Mouse (Mus musculus): ENCODE results near the gene Gm19935. TPM values are rescaled to one million over a fixed set of nuclear protein-coding genes. Genes with fewer than 3 reads are reported as not detected.

Gm19935 gene
- polyA plus RNA-seq, 1 experiment from 2014 or later, result not detected

DNA sequence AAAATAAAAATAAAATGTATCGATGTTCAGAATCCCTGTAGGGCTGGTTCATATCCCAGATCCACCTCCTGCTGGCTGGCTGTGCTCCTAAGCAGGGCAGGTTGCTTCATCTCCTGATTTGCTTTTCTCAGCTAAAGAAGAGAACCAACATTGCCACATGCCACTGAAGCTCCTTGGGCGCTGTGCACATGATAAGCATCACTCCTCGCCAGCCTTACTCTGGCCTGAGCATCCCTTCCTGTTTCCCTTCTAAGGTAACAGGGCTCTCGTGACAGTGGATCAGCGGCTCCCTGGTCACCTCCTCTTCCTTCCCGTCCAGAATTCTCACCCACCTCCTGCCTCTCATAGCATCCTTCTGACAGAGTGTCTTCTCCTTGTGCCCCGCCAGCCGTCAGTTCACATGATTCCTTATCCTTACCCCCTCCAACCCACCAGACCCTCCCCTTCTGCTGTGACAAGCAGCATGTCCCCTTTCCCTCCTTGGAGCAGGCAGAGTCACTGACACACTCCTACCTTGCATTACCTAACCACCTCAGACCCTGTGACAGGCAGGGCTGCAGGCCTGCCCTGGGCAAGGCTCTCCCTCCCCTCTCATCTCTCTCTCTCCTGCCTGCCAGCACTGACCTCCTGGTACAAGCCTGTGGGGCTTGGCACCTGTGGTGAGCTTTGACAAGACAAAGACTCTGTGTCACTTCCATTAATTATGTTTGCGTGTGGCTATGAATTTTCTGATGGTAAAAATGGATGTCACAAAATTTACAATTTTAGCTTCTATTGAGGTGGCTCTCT, 27.2 kb upstream of the Gm19935 start:
- no peaks in the 10 kb centered on the region for H3K9me3 ChIP-seq
- H3K4me3 ChIP-seq, result no peak overlapping the region
- no peak overlapping the region for H3K4me2 ChIP-seq (replicated peaks)
- H3K27ac ChIP-seq, result no peak overlapping the region
- WGBS, result 79% methylated on average over 9 of the region's 9 CpGs
- H3K9ac ChIP-seq, result no peak overlapping the region
- no peaks in the 10 kb centered on the region for H3K36me3 ChIP-seq
- ATAC-seq (ENCODE audit: low FRiP score, low read depth), result no peak
- peaks cover 16% of the 10 kb centered on the region for H3K4me1 ChIP-seq
- no peaks in the 10 kb centered on the region for H3K27me3 ChIP-seq

DNA sequence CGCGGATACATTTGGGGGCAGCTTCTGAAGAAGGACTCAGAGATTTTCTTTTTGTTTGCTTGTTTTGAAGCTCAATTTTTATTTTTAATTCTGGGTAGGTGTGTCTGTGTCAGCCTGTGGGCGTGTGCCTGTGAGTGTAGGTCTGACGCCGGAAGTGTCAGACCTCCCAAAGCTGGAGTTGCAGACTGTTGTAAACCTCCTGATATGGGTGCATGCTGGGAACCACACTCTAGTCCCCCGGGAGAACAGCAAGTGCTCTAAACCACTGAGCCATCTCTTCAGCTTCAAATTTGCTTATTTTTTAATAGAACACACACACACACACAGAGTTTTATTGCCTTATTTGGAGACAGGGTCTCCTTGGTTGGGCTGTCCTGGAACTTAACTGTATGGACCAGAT, 25.9 kb upstream of the Gm19935 start:
- Histone ChIP-seq H3K27me3 (no peaks in the 10 kb centered on the region), H3K4me3 (no peak overlapping the region), H3K36me3 (no peaks in the 10 kb centered on the region), H3K4me1 (peaks cover 15% of the 10 kb centered on the region), H3K27ac (no peak overlapping the region), H3K4me2 (replicated peaks) (no peak overlapping the region), H3K9ac (no peak overlapping the region), H3K9me3 (no peaks in the 10 kb centered on the region)
- ATAC-seq (ENCODE audit: low FRiP score, low read depth), result no peak
- WGBS, result 75% methylated on average over 6 of the region's 6 CpGs

DNA sequence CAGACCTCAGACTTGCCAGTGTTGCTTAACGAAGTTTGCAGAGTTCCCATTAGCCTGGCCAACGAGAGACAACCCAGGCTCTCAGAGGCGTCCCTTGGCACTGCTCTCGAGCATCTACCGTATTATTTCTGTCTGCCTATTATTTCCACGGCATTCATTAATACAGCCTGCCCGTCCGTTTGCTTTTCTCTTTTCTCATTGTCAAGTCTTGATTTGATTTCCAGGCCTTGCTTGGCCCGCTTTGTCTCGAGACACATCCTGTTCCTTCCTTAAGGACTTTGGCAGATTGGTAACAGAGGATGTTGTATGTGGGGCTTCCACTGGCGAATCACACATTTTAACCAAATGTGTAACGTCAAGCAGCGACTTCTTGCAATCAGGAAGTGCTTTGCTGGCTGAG, 24.1 kb upstream of the Gm19935 start:
- Histone ChIP-seq H3K4me1 (peaks cover 15% of the 10 kb centered on the region), H3K36me3 (no peaks in the 10 kb centered on the region), H3K9me3 (no peaks in the 10 kb centered on the region), H3K4me2 (replicated peaks) (no peak overlapping the region), H3K27ac (no peak overlapping the region), H3K27me3 (no peaks in the 10 kb centered on the region), H3K9ac (no peak overlapping the region), H3K4me3 (no peak overlapping the region)
- 62% methylated on average over 13 of the region's 13 CpGs for WGBS
- ATAC-seq (ENCODE audit: low FRiP score, low read depth), result no peak

GRCm38 (mm10) chr8:90839725-90840714, 22.8 kb upstream of the Gm19935 start:
- Histone ChIP-seq H3K27me3 (no peaks in the 10 kb centered on the region), H3K36me3 (no peaks in the 10 kb centered on the region), H3K4me1 (peaks cover 15% of the 10 kb centered on the region), H3K9me3 (no peaks in the 10 kb centered on the region), H3K4me2 (replicated peaks) (no peak overlapping the region), H3K4me3 (no peak overlapping the region), H3K27ac (no peak overlapping the region), H3K9ac (no peak overlapping the region)
- 68% methylated on average over 11 of the region's 11 CpGs for WGBS
- no peak for ATAC-seq (ENCODE audit: low FRiP score, low read depth)

- no peaks in the 10 kb centered on the region for H3K27me3 ChIP-seq
- peaks cover 17% of the 10 kb centered on the region for H3K4me1 ChIP-seq
- no peaks in the 10 kb centered on the region for H3K36me3 ChIP-seq
- H3K4me2 ChIP-seq (replicated peaks), result no peak overlapping the region
- no peak overlapping the region for H3K27ac ChIP-seq
- no peak for ATAC-seq (ENCODE audit: low FRiP score, low read depth)
- no peaks in the 10 kb centered on the region for H3K9me3 ChIP-seq
- 89% methylated on average over 6 of the region's 6 CpGs for WGBS
- no peak overlapping the region for H3K9ac ChIP-seq
- no peak overlapping the region for H3K4me3 ChIP-seq
Observed at GRCm38 (mm10) chr8:90837440-90837839, 20.2 kb upstream of the Gm19935 start.

- H3K4me3 ChIP-seq, result no peak overlapping the region
- WGBS, result 58% methylated on average over 3 of the region's 3 CpGs
Observed at GRCm38 (mm10) chr8:90834321-90834672, 17.1 kb upstream of the Gm19935 start.

GRCm38 (mm10) chr8:90833628-90834320, 16.6 kb upstream of the Gm19935 start:
- Histone ChIP-seq H3K36me3 (no peaks in the 10 kb centered on the region), H3K4me1 (peaks cover 35% of the 10 kb centered on the region), H3K4me2 (replicated peaks) (no peak overlapping the region), H3K27me3 (no peaks in the 10 kb centered on the region), H3K4me3 (no peak overlapping the region), H3K27ac (no peak overlapping the region), H3K9me3 (no peaks in the 10 kb centered on the region), H3K9ac (no peak overlapping the region)
- 60% methylated on average over 6 of the region's 6 CpGs for WGBS
- no peak for ATAC-seq (ENCODE audit: low FRiP score, low read depth)

More at GRCm38 (mm10) chr8:90834321-90834672, 17.1 kb upstream of the Gm19935 start:
- no peak overlapping the region for H3K4me2 ChIP-seq (replicated peaks)
- no peak overlapping the region for H3K9ac ChIP-seq
- H3K4me1 ChIP-seq, result peaks cover 31% of the 10 kb centered on the region
- H3K9me3 ChIP-seq, result no peaks in the 10 kb centered on the region
- H3K36me3 ChIP-seq, result no peaks in the 10 kb centered on the region
- H3K27ac ChIP-seq, result no peak overlapping the region
- no peak for ATAC-seq (ENCODE audit: low FRiP score, low read depth)
- H3K27me3 ChIP-seq, result no peaks in the 10 kb centered on the region

DNA sequence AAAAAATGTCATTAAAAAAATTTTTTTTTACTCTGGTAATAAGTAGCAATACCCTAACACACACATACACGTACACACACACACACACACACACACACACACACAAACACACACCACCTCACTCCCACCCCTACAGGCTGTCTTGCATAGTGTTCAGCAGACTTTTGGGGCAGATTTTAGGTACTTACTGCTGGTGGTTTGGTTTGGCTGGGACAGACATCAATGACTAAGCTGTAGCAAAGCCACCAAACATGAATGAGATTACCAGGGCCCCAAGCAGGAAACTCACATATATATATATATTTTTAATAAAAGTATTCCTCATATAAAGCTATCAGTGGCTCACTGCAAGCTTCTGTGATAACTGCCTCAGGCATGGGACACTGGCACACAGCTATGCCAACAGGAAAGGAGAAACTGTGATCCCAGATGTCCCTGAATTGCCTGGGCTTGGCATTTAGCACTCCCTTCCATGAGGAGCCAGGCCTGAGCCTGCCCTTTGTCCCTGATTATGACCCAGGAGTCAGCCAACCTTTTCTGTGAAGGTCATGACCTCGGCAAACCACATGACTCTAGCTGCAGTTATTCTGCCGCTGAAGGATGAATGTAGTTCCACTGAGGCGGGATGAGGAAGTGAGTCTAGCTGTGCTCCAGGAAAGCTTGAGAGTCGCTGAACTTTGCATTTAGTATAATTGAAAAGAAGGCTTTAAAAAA, 15.5 kb upstream of the Gm19935 start:
- 35% methylated on average over 5 of the region's 5 CpGs for WGBS
- no peak overlapping the region for H3K9ac ChIP-seq
- H3K4me1 ChIP-seq, result peaks cover 42% of the 10 kb centered on the region
- no peaks in the 10 kb centered on the region for H3K36me3 ChIP-seq
- no peak overlapping the region for H3K4me2 ChIP-seq (replicated peaks)
- H3K27me3 ChIP-seq, result no peaks in the 10 kb centered on the region
- no peak overlapping the region for H3K27ac ChIP-seq
- ATAC-seq (ENCODE audit: low FRiP score, low read depth), result no peak
- no peak overlapping the region for H3K4me3 ChIP-seq
- H3K9me3 ChIP-seq, result no peaks in the 10 kb centered on the region

- H3K36me3 ChIP-seq, result no peaks in the 10 kb centered on the region
- H3K27me3 ChIP-seq, result no peaks in the 10 kb centered on the region
- no peak overlapping the region; the same call in 1 of the 2 replicates for H3K4me2 ChIP-seq (replicated peaks)
- peaks cover 42% of the 10 kb centered on the region for H3K4me1 ChIP-seq
- H3K4me3 ChIP-seq, result no peak overlapping the region
- H3K9ac ChIP-seq, result no peak overlapping the region
- H3K27ac ChIP-seq, result no peak overlapping the region
- no peak for ATAC-seq (ENCODE audit: low FRiP score, low read depth)
- WGBS, result 66% methylated on average over 8 of the region's 8 CpGs
- no peaks in the 10 kb centered on the region for H3K9me3 ChIP-seq
Observed at GRCm38 (mm10) chr8:90830980-90831379, 13.8 kb upstream of the Gm19935 start.

DNA sequence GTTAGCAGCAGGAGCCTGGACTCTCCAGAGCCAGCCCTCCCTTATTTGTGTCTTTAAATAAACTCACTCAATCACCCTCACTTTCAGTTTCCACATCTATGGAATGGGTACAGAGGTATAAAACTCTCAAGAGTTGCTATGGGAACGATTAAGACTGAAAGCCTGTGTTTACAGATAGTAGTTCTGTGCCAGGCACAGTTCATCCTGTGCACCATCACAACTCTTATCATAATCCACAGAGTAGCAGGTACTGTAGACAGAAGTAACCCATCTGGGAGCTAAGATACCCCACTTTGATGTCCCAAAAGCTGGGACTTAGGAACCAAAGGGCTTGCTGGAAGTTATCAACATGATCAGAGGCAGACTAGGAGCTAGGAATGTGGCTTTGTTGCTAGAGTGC, 12.6 kb upstream of the Gm19935 start:
- no peaks in the 10 kb centered on the region for H3K9me3 ChIP-seq
- peaks cover 42% of the 10 kb centered on the region for H3K4me1 ChIP-seq
- no peaks in the 10 kb centered on the region for H3K27me3 ChIP-seq
- ATAC-seq (ENCODE audit: low FRiP score, low read depth), result no peak
- 67% methylated on average over 1 of the region's 1 CpGs for WGBS
- peak overlapping the region; percentile 59 for H3K4me3 ChIP-seq
- no peaks in the 10 kb centered on the region for H3K36me3 ChIP-seq
- peak overlapping the region; percentile 81 for H3K4me2 ChIP-seq (replicated peaks)
- no peak overlapping the region for H3K9ac ChIP-seq
- no peak overlapping the region for H3K27ac ChIP-seq

DNA sequence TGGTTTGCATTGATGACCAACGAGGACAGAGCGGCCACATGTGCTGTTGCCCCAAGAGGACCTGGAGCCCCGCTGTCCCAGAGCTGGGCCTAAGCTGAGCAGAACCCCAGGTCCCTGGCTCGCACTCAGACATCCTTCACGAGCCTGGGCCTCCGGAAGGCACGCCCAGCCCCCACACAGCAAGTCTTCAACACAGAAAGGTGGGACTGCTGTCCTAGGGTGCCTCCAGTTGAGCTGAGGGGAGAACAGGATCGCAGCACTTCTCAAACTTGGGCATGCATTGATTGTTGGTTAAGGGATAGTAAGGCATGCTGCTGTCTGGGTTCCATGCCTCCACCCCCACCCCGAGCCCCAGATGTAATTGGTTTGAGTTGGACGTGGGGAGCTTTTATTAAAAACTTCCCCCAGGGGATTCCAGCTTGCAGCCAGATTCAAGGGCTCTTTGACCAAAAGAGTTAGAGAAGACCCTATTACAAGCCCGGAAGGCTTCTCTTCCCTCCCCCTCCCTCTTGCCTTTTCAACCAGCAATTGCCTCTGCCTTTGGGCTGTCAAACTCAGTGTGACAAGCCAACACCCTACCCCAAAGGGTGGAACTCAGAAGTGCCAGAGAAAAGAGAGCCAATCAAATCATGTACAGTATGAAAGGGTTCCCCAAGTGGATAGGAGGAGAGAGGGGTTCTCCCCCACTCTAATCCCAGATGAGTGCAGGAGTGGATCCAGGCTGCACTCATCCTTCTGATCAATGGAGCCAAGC, 12.0 kb upstream of the Gm19935 start:
- 3% methylated on average over 11 of the region's 11 CpGs for WGBS
- Histone ChIP-seq H3K4me2 (replicated peaks) (peak overlapping the region; percentile 81), H3K4me3 (peak overlapping the region; percentile 59), H3K9ac (peak overlapping the region; percentile 78), H3K36me3 (no peaks in the 10 kb centered on the region), H3K4me1 (peaks cover 39% of the 10 kb centered on the region), H3K9me3 (no peaks in the 10 kb centered on the region), H3K27ac (peak overlapping the region; percentile 81), H3K27me3 (no peaks in the 10 kb centered on the region)
- ATAC-seq (ENCODE audit: low FRiP score, low read depth), result peak; percentile 78

Measured in limb, embryonic 13.5 days (tissue).